Mouse (Mus musculus) forebrain, embryonic 10.5 days (tissue): ENCODE measurements around the gene Asb17. TPM values are rescaled to one million over a fixed set of nuclear protein-coding genes. Genes with fewer than 3 reads are reported as not detected.
"Not testable (repeated sequence)": the region's sequence is repeated elsewhere in the genome, so short reads cannot be mapped to it uniquely, and the experiment has no call there.

Source experiments
- DNase-seq: peaks from one replicate; pipeline ENCODE4 v3.0.0-alpha.2; 2017; ENCODE audit warnings: low spot score; ENCODE audit errors: extremely low spot score
- H3K27ac ChIP-seq: fragments of 300-500 bp; sonication (generic); 2 replicates; pipeline ENCODE4 v1.5.1; 2016; ENCODE audit warnings: mild to moderate bottlenecking
- H3K27me3 ChIP-seq: fragments of 300-500 bp; sonication (generic); 2 replicates; pipeline ENCODE4 v1.6.1; 2016; ENCODE audit warnings: mild to moderate bottlenecking; ENCODE audit not compliant: poor library complexity, severe bottlenecking
- H3K36me3 ChIP-seq: fragments of 300-500 bp; sonication (generic); replicated peaks from 2 replicates; pipeline ENCODE4 v1.6.1; 2016; ENCODE audit warnings: mild to moderate bottlenecking, moderate library complexity
- H3K4me1 ChIP-seq: fragments of 300-500 bp; sonication (generic); 2 replicates; pipeline ENCODE4 v1.6.1; 2016
- H3K4me3 ChIP-seq: fragments of 300-500 bp; sonication (generic); 2 replicates; pipeline ENCODE4 v1.5.1; 2016; ENCODE audit warnings: mild to moderate bottlenecking, moderate library complexity
- H3K9me3 ChIP-seq: fragments of 300-500 bp; sonication (generic); 2 replicates; pipeline ENCODE4 v1.6.1; 2016; ENCODE audit warnings: mild to moderate bottlenecking, moderate library complexity
- WGBS: fragments of 180-500 bp; shearing (Covaris S2); methylation state at CpG from one replicate; pipeline ENCODE4 v1.1.7; 2016; 5-methylcytosine and 5-hydroxymethylcytosine counted together
- polyA plus RNA-seq: library from polyadenylated mRNA; unstranded; fragments of >200 nt; fragmentation: Nextera tagmentation; extraction: Ambion mirVana; gene quantifications from 2 replicates; pipeline ENCODE4 v1.2.1, GENCODE M21; 2016

Gene Asb17
- polyA plus RNA-seq, 1 experiment from 2014 or later = 0.58 TPM

DNA sequence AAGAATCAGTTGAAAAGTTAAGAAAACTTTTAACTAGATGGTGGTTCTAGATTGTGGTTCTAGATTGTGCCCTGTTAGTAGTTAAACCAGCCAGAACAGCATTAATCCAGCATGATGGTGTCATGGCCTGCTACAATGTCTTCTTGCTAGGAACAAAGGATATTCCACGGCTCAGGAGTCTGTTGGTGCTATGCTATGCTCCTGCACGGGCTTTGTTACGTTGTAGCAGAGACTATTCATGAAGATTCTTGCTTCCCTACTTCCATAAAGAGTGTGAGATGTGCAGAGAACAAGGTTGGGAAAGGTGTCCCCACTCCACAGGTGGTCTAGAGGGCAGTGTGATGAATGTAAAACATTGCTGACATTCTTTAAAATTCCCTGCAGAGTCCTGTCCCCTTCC lies 7.7 kb upstream of the Asb17 start:
- Histone ChIP-seq H3K36me3 (no peaks in the 10 kb centered on the region), H3K4me1 (peaks cover 2% of the 10 kb centered on the region; the same call in 1 of the 2 replicates), H3K27ac (no peak overlapping the region), H3K27me3 (no peaks in the 10 kb centered on the region), H3K9me3 (no peaks in the 10 kb centered on the region), H3K4me3 (no peak overlapping the region)
- no peak for DNase-seq
- 92% methylated on average over 3 of the region's 3 CpGs for WGBS

DNA sequence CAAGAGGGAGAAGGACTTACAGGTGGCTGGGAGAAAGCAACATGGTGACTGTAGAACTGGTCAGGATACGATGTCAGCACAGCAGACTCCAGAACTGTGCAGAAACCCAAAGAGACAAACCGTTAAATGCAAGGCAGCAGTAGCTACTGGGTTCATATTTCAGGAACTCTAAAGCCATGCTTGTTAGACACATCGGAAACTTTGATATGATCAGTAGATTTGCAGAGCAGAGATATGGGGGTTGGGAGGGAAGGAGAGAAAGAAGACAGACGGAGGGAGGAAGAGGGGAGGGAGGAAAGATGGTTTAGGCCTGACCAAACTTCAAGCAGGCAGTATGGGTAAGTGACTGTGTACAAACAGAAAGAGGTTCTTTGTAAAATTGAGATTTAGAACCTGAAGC lies 6.4 kb upstream of the Asb17 start:
- Histone ChIP-seq H3K4me1 (no peaks in the 10 kb centered on the region), H3K36me3 (no peaks in the 10 kb centered on the region), H3K27me3 (no peaks in the 10 kb centered on the region), H3K27ac (no peak overlapping the region), H3K4me3 (no peak overlapping the region), H3K9me3 (no peaks in the 10 kb centered on the region)
- DNase-seq = no peak
- 72% methylated on average over 4 of the region's 4 CpGs for WGBS

DNA sequence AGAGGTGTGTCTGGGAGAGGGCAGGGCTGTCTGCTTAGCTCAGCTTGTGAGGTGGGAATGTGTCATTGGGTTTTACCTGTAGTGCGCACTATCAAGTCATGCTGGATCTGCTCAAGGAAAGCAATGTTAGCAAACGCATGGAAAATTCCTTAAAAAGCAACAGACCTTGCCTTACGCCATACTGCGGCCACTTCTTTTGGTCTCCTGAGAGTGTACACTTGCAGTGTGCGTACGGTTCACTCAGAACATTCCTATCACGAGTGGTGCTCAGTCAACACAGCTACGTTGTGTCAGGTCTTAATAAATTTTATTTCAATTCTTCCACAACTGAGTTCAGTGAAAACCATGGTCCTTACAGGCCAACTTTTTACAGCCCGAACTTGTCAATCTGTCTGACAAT lies 748 bp downstream of the Asb17 start:
- no peak for DNase-seq
- Histone ChIP-seq H3K27me3 (peaks cover under 1% of the 10 kb centered on the region; the same call in 1 of the 2 replicates), H3K9me3 (no peaks in the 10 kb centered on the region), H3K4me3 (no peak overlapping the region), H3K4me1 (peaks cover 6% of the 10 kb centered on the region), H3K27ac (no peak overlapping the region), H3K36me3 (no peaks in the 10 kb centered on the region)
- WGBS = 92% methylated on average over 9 of the region's 9 CpGs

DNA sequence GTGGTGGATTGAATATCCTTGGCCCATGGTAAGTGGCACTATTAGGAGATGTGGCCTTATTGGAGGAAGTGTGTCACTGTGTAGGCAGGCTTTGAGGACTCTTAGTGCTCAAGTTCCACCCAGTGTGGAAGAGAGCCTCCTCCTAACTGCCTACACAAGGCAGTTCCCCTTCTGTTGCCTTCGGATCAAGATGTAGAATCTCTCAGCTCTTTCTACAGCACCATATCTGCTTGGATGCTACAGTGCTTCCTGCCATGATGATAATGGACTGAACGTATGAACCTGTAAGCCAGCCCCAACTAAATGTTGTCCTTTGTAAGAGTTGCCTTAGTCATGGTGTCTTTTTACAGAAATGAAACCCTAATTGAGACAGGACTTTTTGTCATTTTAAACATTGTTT lies 1.5 kb downstream of the Asb17 start:
- no peak for DNase-seq
- Histone ChIP-seq H3K27ac (no peak overlapping the region), H3K36me3 (no peaks in the 10 kb centered on the region), H3K4me3 (no peak overlapping the region), H3K4me1 (peaks cover 7% of the 10 kb centered on the region), H3K27me3 (peaks cover 8% of the 10 kb centered on the region), H3K9me3 (no peaks in the 10 kb centered on the region)
- WGBS = 83% methylated on average over 2 of the region's 2 CpGs

DNA sequence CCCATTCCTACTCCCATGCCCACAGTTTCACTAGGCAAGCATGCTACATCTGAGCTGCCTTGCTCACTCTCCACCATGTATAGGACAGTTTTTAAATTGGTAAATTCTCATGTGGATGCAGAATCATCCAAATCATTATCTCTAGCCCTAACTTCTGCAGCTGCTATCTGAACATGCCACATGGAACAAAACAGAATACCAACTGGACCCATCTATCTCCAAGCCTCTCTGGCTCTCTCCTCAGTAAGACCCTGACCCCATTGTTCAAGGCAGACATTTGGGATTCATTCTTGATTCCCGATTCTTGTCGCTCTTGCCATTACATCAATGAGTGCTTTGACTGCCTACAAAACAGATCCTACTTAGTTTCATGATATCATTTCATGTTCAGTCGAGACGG lies 2.1 kb downstream of the Asb17 start:
- 95% methylated on average over 4 of the region's 4 CpGs for WGBS
- no peaks in the 10 kb centered on the region for H3K9me3 ChIP-seq
- peaks cover 7% of the 10 kb centered on the region for H3K4me1 ChIP-seq
- no peak for DNase-seq
- no peak overlapping the region for H3K4me3 ChIP-seq
- H3K27ac ChIP-seq = no peak overlapping the region
- H3K36me3 ChIP-seq = no peaks in the 10 kb centered on the region
- H3K27me3 ChIP-seq = peaks cover 11% of the 10 kb centered on the region

DNA sequence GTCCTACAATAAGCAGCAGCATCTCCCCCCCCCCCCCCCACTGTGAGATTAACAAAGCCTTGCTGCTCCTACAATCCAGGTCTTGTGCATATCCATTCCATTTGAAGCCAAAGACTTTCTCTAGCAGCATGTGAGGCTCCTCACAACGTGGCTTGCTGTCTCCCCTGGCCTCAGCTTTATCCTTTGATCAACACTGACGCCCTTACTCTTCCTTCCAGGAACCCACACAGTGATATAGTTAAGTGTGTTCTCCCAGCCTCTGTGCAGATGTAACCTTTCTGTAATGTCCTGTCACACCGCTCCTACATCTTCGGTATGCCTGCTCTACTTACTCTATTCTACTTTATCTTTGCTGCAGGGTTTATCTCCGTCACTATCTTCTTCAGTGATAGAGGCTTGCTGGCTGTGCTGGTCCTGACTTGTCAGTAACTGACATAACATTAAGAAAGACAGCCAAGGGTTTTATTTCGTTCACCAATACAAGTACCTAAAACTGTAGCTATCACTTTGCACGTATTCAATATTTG lies 3.3 kb downstream of the Asb17 start:
- Histone ChIP-seq H3K4me1 (peaks cover 7% of the 10 kb centered on the region), H3K27ac (no peak overlapping the region), H3K36me3 (no peaks in the 10 kb centered on the region), H3K9me3 (no peaks in the 10 kb centered on the region), H3K27me3 (peaks cover 11% of the 10 kb centered on the region), H3K4me3 (no peak overlapping the region)
- no peak for DNase-seq
- WGBS = 81% methylated on average over 7 of the region's 7 CpGs

DNA sequence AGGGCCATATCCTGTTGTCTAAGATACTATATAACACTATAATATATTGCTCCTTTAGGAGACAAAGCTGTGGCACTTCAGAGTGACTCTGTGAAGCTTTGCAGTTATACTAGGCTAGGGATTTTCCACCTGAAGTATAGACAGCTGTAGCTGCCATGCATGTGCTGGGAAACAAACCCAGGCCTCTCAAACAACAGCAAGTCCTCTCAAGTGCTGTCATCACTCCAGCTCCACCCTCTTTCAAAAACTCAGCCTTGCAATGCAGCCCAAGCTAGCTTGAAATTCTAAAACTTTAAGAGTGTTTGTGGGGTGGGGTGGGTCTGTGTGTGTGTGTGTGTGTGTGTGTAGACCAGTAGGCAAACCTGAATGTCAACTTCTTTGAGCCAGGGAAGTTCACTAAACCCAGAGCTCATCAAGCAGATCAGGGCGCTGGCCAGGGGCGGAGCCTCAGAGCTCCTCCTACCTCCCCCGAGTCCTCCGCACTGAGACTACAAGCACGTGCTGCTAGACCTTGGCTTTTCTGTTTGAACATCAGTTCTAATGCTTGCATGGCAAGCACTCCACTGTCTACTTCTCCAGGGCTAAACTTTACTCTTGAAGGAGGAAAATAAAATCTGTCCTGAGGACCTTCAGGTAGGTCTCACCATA lies 5.5 kb downstream of the Asb17 start:
- peaks cover 11% of the 10 kb centered on the region for H3K27me3 ChIP-seq
- no peaks in the 10 kb centered on the region for H3K36me3 ChIP-seq
- no peak for DNase-seq
- H3K9me3 ChIP-seq = no peaks in the 10 kb centered on the region
- H3K4me3 ChIP-seq = no peak overlapping the region
- WGBS = 9% methylated on average over 5 of the region's 5 CpGs
- no peak overlapping the region for H3K27ac ChIP-seq
- peaks cover 7% of the 10 kb centered on the region for H3K4me1 ChIP-seq

DNA sequence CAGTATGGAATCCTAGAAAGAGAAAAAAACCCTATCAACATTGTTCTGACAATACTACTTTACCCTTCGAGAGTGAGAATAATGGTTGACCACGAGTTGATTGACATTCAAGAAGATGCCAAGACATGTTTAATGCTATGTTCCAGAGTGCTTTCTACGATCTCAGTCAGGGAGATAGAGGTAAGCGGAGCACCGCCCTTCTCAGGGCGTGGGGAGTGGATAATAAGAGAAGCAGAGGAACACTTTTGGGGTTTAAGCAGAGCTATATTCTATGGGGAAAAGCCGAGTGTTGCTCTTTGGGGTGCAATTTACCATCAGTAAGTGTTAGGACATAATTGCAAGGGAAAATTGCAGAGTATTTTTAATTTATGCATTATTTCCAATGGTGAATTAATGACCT lies 6.8 kb downstream of the Asb17 start:
- DNase-seq = no peak
- peaks cover 11% of the 10 kb centered on the region for H3K27me3 ChIP-seq
- no peaks in the 10 kb centered on the region for H3K9me3 ChIP-seq
- no peaks in the 10 kb centered on the region for H3K36me3 ChIP-seq
- H3K4me3 ChIP-seq = no peak overlapping the region
- 89% methylated on average over 7 of the region's 7 CpGs for WGBS
- peaks cover 7% of the 10 kb centered on the region for H3K4me1 ChIP-seq
- H3K27ac ChIP-seq = no peak overlapping the region

DNA sequence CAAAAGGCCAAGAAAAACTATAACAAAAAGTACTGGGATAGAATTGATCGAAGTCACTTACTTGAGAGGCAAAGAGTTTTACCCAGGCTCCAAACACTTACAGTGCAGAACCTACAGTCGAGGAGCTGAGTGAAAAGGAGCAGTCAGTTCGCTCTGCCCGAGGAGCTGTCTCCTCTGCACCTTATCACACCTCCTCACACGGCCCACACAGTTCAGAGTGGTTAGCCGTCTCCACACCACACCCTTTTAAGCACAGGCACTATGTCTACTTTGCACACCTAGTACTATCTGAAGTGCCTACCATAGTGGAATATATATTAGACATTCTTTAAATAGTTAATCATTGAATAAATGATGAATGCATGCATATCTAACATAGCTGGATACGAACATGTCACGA lies 8.3 kb downstream of the Asb17 start:
- H3K36me3 ChIP-seq = no peaks in the 10 kb centered on the region
- DNase-seq = no peak
- whole genome bisulfite sequencing = 82% methylated on average over 8 of the region's 8 CpGs
- peaks cover 7% of the 10 kb centered on the region for H3K4me1 ChIP-seq
- H3K9me3 ChIP-seq = no peaks in the 10 kb centered on the region
- H3K27me3 ChIP-seq = peaks cover 11% of the 10 kb centered on the region
- H3K4me3 ChIP-seq = no peak overlapping the region
- H3K27ac ChIP-seq = no peak overlapping the region

DNA sequence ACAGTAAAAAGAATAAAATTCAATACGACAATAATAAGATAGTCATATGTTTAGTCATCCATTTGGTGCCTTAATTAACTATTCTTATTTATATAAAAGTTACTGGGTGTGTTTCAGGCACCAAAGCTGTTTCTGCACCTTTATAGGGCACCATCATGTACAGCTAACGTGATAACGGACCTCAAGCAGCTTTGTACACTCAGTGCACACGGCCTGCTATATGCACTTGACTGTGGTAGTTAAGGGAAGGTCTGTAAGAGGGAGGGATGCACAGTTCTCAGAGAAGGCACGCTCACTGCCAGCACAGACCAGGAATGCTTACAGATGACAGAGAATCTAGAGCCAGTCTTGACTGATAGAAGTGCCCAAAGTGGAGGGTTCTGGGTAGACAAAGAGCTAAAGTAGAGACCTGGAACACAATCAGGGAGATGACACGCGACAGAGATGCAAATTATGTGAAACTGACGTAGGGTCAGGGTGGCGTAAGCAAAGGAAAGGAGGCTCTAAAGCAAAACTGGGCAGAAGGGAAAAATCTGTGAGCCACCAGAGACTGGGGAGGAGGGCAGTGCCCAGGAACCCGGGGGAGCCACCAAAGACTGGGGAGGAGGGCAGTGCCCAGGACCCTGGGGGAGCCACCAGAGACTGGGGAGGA lies 14.5 kb downstream of the Asb17 start:
- Histone ChIP-seq H3K4me1 (no peaks in the 10 kb centered on the region), H3K4me3 (no peak overlapping the region), H3K36me3 (no peaks in the 10 kb centered on the region), H3K9me3 (no peaks in the 10 kb centered on the region), H3K27ac (no peak overlapping the region), H3K27me3 (no peaks in the 10 kb centered on the region)
- no peak for DNase-seq
- 84% methylated on average over 10 of the region's 10 CpGs for WGBS

DNA sequence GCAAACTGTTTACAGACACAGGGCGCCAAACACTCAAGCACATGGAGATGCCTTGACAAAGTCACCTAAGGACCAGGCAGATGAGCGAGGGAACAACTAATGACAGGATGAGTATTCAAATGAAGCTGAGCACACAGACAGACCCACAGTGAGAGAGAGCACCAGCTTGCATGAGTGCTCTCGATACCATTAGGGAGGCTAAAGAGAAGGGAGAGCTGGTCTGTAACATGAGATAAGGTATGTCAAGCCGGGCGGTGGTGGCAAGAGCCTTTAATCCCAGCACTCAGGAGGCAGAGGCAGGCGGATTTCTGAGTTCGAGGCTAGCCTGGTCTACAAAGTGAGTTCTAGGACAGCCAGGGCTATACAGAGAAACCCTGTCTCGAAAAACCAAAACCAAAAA lies 16.4 kb downstream of the Asb17 start:
- H3K9me3 ChIP-seq, DNase-seq, H3K4me3 ChIP-seq, H3K27me3 ChIP-seq, H3K27ac ChIP-seq, H3K36me3 ChIP-seq, H3K4me1 ChIP-seq: not testable (repeated sequence)
- WGBS = 93% methylated on average over 8 of the region's 8 CpGs

DNA sequence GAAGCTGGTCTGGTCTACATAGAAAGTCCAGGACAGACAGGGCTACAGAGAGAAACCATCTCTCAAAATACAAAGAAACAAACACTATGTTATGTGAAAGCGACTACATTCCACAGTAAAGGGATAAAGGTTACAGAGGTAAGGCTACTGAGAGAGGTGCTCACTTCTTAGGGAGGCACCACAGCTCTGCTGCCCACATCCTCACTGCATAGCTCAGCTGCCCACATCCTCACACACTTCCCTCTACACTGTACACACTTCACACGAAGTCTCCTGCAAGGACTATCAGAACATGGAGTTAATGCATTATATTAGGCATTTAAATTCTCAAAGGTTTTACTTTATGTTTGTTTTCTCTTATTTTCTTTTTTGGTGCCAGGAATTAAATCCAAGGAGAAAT lies 19.8 kb downstream of the Asb17 start:
- no peak for DNase-seq
- H3K27me3 ChIP-seq = no peaks in the 10 kb centered on the region
- 94% methylated on average over 2 of the region's 2 CpGs for WGBS

DNA sequence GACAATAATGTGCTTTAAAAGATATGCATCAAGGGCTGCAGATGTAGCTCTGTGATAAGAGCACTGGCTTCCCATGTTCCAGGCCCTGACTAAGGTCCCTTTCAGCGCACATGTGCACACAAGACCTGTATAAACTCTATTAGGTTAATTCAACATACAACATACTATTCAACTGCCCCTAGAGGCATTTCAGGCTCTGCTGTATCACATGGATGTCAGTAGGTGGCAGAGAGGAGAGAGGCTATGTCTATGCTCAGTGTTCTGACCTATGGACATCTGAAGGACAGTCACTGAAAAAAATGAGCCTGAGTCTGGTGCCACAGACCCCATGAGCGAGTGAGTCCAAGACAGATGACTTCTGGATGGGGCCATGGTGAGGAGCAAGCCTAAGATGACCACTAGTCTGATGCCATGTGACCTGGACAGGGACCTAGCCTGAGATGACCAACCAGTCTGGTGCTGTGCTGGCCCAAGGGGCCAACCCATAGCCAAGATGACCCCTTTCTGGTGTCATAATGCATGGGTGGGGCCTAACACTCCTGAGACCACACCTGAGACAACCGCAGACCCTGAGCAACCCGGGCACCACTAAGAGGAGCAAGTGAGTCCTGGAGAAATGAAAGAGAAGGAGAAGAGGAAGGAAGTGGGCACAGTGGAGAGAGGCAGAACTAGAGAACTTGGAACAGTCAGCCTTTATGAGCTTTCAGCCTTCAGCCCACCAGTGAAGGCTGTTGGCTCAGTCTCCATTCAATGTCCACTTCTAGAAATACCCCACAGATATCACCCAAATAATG lies 20.8 kb downstream of the Asb17 start:
- 90% methylated on average over 4 of the region's 4 CpGs for WGBS
- no peaks in the 10 kb centered on the region for H3K36me3 ChIP-seq
- DNase-seq = no peak
- H3K4me1 ChIP-seq = no peaks in the 10 kb centered on the region
- no peaks in the 10 kb centered on the region for H3K9me3 ChIP-seq
- H3K27me3 ChIP-seq = no peaks in the 10 kb centered on the region
- no peak overlapping the region for H3K4me3 ChIP-seq
- no peak overlapping the region for H3K27ac ChIP-seq

More for the DNA sequence above, 19.8 kb downstream of the Asb17 start:
- Histone ChIP-seq H3K4me3 (no peak overlapping the region), H3K4me1 (no peaks in the 10 kb centered on the region), H3K9me3 (no peaks in the 10 kb centered on the region), H3K27ac (no peak overlapping the region), H3K36me3 (no peaks in the 10 kb centered on the region)
